Mouse (Mus musculus) forebrain, embryonic 16.5 days (tissue): ENCODE measurements around the gene Tmem217. TPM values are rescaled to one million over a fixed set of nuclear protein-coding genes. Genes with fewer than 3 reads are reported as not detected.

Experiments used
- microRNA-seq: library from miRNA; unstranded; fragments of <30 nt; microRNA quantifications from one replicate; pipeline ENCODE4, GENCODE M21; 2017
- polyA plus RNA-seq: library from polyadenylated mRNA; unstranded; fragments of >200 nt; fragmentation: Nextera tagmentation; extraction: Ambion mirVana; gene quantifications from 2 replicates; pipeline ENCODE4 v1.2.1, GENCODE M21; 2015

Tmem217 gene
- polyA plus RNA-seq, 1 experiment from 2014 or later: 1.1 TPM

Small RNA genes lying within 50 kb of the gene (microRNA-seq; reads per million reads assigned to microRNA genes)
- gene Mir7667: not detected

Other genes starting within 250 kb of the Tmem217 start
- 1.2 and 2.0 TPM in 2 replicates for gene Pi16, start 234.7 kb downstream of the Tmem217 start, polyA plus RNA-seq
- gene Mtch1, start 204.5 kb downstream of the Tmem217 start, polyA plus RNA-seq: 417 and 434 TPM in 2 replicates
- gene Fgd2, start 191.5 kb downstream of the Tmem217 start, polyA plus RNA-seq: 5.5 and 9.7 TPM in 2 replicates
- 11.4 and 11.8 TPM in 2 replicates for gene Pim1, start 61.6 kb downstream of the Tmem217 start, polyA plus RNA-seq
- not detected in 2 replicates for gene Gm17657, start 2.7 kb downstream of the Tmem217 start, polyA plus RNA-seq
- gene Tbc1d22b, start 2.6 kb downstream of the Tmem217 start, polyA plus RNA-seq: 22.0 and 25.9 TPM in 2 replicates
- gene Rnf8, start 62.4 kb upstream of the Tmem217 start, polyA plus RNA-seq: 103 and 104 TPM in 2 replicates
- gene Gm28043, start 62.5 kb upstream of the Tmem217 start, polyA plus RNA-seq: 2.3 and 2.6 TPM in 2 replicates
- gene Cmtr1, start 108.2 kb upstream of the Tmem217 start, polyA plus RNA-seq: 132 and 146 TPM in 2 replicates
- gene Ccdc167, start 164.7 kb upstream of the Tmem217 start, polyA plus RNA-seq: 9.3 and 11.6 TPM in 2 replicates